Mouse (Mus musculus): ENCODE measurements around the gene Eya2. TPM values are rescaled to one million over a fixed set of nuclear protein-coding genes. Genes with fewer than 3 reads are reported as not detected.

The Eya2 gene
- 1.1 and 21.4 TPM in 2 replicates for polyA plus RNA-seq (2012; rRNA removed; ENCODE audit: low replicate concordance)

GRCm38 (mm10) chr2:165594907-165595675 is at the start of gene Eya2:
TSS of gene Eya2 (plus strand) at chr2:165595032.

Other genes with a start within 250 kb of the Eya2 start
- gene Zfp663, start 226.3 kb upstream of the Eya2 start, polyA plus RNA-seq (2012; rRNA removed; ENCODE audit: low replicate concordance), result not detected in 2 replicates
- 0.15 and 0.27 TPM in 2 replicates for gene Zfp334, start 206.8 kb upstream of the Eya2 start, polyA plus RNA-seq (2012; rRNA removed; ENCODE audit: low replicate concordance)
- 0.67 and 2.5 TPM in 2 replicates for gene Ocstamp, start 194.6 kb upstream of the Eya2 start, polyA plus RNA-seq (2012; rRNA removed; ENCODE audit: low replicate concordance)
- gene Slc13a3, start 121.8 kb upstream of the Eya2 start, polyA plus RNA-seq (2012; rRNA removed; ENCODE audit: low replicate concordance), result 0.11 and 0.70 TPM in 2 replicates
- 7.7 and 15.2 TPM in 2 replicates for gene Trp53rka, start 101.7 kb upstream of the Eya2 start, polyA plus RNA-seq (2012; rRNA removed; ENCODE audit: low replicate concordance)
- gene Slc2a10, start 91.2 kb upstream of the Eya2 start, polyA plus RNA-seq (2012; rRNA removed; ENCODE audit: low replicate concordance), result 2.9 and 8.0 TPM in 2 replicates

All from duodenum, adult 2 months (tissue).